Mouse (Mus musculus) midbrain, postnatal 0 days (tissue): ENCODE data around the gene Fam241b. TPM values are rescaled to one million over a fixed set of nuclear protein-coding genes. Genes with fewer than 3 reads are reported as not detected.

Experiments used
- ATAC-seq: fragments of 200-750 bp; cut with Nextera tagmentation; 2 replicates; pipeline ENCODE4 v1.8.0; 2017; ENCODE audit warnings: moderate number of reproducible peaks, mild to moderate bottlenecking, moderate TSS enrichment, moderate library complexity; ENCODE audit not compliant: low FRiP score
- DNase-seq: peaks from one replicate; pipeline ENCODE4 v3.0.0-alpha.2; 2015; ENCODE audit warnings: low spot score
- H3K27ac ChIP-seq: fragments of 300-500 bp; sonication (generic); 2 replicates; pipeline ENCODE4 v1.5.1; 2014; ENCODE audit warnings: low read depth, mild to moderate bottlenecking, low read length, mixed read lengths
- H3K27me3 ChIP-seq: fragments of 300-500 bp; sonication (generic); 2 replicates; pipeline ENCODE4 v1.6.1; 2014; ENCODE audit warnings: low read length, control low read depth, mixed read lengths; ENCODE audit not compliant: insufficient read depth
- H3K36me3 ChIP-seq: fragments of 300-500 bp; sonication (generic); 2 replicates; pipeline ENCODE4 v1.6.1; 2014; ENCODE audit warnings: low read length, control low read depth, mixed read lengths; ENCODE audit not compliant: insufficient read depth
- H3K4me1 ChIP-seq: fragments of 300-500 bp; sonication (generic); 2 replicates; pipeline ENCODE4 v1.6.1; 2014; ENCODE audit warnings: mild to moderate bottlenecking, control low read depth, antibody characterized with exemption, low read length, mixed read lengths; ENCODE audit not compliant: insufficient read depth
- H3K4me2 ChIP-seq: fragments of 300-500 bp; sonication (generic); 2 replicates; pipeline ENCODE4 v1.6.1; 2014; ENCODE audit warnings: low read depth, mild to moderate bottlenecking, low read length, mixed read lengths; ENCODE audit not compliant: poor library complexity, severe bottlenecking
- H3K4me3 ChIP-seq: fragments of 300-500 bp; sonication (generic); 2 replicates; pipeline ENCODE4 v1.5.1; 2014; ENCODE audit warnings: low read depth, mild to moderate bottlenecking, low read length, moderate library complexity
- H3K9ac ChIP-seq: fragments of 300-500 bp; sonication (generic); replicated peaks from 2 replicates; pipeline ENCODE4 v1.6.1; 2014; ENCODE audit warnings: mild to moderate bottlenecking, low read length, moderate library complexity, mixed read lengths; ENCODE audit not compliant: poor library complexity, severe bottlenecking
- H3K9me3 ChIP-seq: fragments of 300-500 bp; sonication (generic); 2 replicates; pipeline ENCODE4 v1.6.1; 2016; ENCODE audit warnings: low read length, control low read depth
- CTCF ChIP-seq: IDR thresholded peaks from 2 replicates; pipeline ENCODE4 v1.5.1; 2016; ENCODE audit warnings: antibody characterized with exemption, mild to moderate bottlenecking
- WGBS: fragments of 180-500 bp; shearing (Covaris S2); extraction: QIAGEN DNeasy Blood & Tissue Kit; methylation state at CpG from one replicate; pipeline ENCODE4 v1.1.7; 2014; 5-methylcytosine and 5-hydroxymethylcytosine counted together
- polyA plus RNA-seq: library from polyadenylated mRNA; unstranded; fragments of >200 nt; fragmentation: Nextera tagmentation; extraction: Ambion mirVana; gene quantifications from 2 replicates; pipeline ENCODE4 v1.2.1, GENCODE M21; 2015
- total RNA-seq: library from RNA; depleted of rRNA; stranded (reverse); fragments of >200 nt; gene quantifications from 2 replicates; pipeline ENCODE4 v1.2.3, GENCODE M21; 2014

The Fam241b gene
- total and polyA plus RNA-seq, 2 experiments from 2014 or later = 101 to 208 TPM

DNA sequence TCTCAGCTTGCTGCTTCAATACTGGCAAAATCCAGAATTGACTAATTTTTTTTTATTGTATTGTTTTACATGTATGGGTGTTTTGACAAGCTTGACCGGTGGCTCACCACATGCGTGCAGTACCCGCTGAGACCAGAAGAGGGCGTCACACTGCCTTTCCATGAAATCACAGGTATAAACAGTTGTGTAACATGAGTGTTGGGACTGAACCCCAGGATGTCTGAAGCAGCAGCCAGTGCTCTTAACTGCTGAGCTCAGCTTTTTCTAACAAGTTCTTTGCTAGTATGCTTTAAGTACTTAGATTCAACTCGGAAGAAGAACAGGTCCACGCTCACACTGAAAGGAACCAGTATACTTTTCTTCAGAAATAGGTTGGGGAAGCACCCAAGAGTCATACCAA lies 16.6 kb downstream of the Fam241b start:
- Histone ChIP-seq H3K4me1 (no peaks in the 10 kb centered on the region), H3K27me3 (peaks cover 47% of the 10 kb centered on the region), H3K27ac (no peak overlapping the region), H3K36me3 (no peaks in the 10 kb centered on the region), H3K4me3 (no peak overlapping the region), H3K9me3 (no peaks in the 10 kb centered on the region), H3K4me2 (no peak overlapping the region), H3K9ac (no peak overlapping the region)
- no peak for ATAC-seq
- TF ChIP-seq CTCF = peak; percentile 54
- WGBS = 43% methylated on average over 6 of the region's 6 CpGs
- DNase-seq = no peak

DNA sequence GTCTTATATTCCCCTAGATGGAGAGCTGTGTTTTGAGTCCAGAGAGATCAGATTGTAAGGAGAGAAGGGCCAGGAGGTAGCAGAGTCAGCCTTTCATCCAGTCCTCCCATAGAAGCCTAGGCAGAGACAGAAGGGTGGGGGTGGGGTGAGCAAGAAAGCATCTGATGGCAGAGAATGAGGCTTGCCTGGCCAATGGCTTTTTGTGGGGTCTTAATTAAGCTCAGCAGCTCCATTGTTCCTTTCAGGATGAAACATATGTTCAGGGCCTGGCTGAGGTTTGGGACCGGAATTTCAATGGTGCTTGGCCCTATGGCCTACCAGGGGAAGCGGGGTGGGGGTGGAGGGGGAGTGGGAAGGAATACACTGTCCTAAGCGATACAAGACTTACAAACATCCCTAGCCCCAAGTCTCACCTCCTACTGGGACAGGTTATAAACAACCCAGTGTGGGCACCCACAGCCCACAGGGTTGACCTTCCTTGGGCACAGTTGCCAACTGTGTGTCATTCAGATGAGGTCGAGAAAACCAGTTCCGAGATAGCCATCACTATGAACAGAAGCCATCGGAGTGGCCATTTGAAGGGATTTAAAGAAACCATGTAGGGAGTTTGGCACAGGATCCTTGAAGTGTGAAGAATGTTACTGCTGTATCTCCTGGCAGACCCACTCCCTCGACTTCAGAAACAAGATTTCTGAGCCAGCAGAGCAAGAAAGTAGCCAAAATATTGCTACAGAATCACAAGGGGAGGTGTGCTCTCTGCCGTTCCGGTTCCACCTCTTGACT lies 29.7 kb downstream of the Fam241b start:
- no peak for TF ChIP-seq CTCF
- Histone ChIP-seq H3K4me3 (no peak overlapping the region), H3K4me1 (peaks cover 5% of the 10 kb centered on the region; the same call in 1 of the 2 replicates), H3K9ac (no peak overlapping the region), H3K27me3 (no peaks in the 10 kb centered on the region), H3K27ac (no peak overlapping the region), H3K9me3 (no peaks in the 10 kb centered on the region), H3K36me3 (no peaks in the 10 kb centered on the region), H3K4me2 (no peak overlapping the region)
- peak; percentile 43 for DNase-seq
- WGBS = 50% methylated on average over 9 of the region's 9 CpGs
- no peak for ATAC-seq

DNA sequence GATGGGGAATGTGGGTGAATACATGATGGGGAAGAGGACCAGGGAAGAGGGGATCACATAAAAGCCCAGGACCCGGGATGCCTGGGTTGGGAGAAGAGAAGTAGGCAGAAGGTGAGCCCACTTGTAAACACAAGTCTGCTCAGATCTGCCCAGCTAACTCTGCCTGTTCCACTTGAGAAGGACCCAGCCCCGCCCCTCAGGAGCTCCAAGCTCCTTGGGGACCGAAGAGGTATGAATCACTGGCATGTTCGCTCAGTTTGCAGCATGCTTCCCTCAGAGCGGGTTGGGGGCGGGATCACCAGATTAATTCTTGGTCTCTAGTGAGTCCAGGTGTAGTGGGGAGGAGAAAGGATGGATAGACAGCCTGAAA lies 32.5 kb downstream of the Fam241b start:
- H3K27ac ChIP-seq = no peak overlapping the region
- H3K4me1 ChIP-seq = peaks cover 5% of the 10 kb centered on the region; the same call in 1 of the 2 replicates
- peak overlapping the region; percentile 93 for H3K4me2 ChIP-seq
- H3K27me3 ChIP-seq = no peaks in the 10 kb centered on the region
- H3K4me3 ChIP-seq = peak overlapping the region; percentile 71
- no peak for DNase-seq
- no peak for TF ChIP-seq CTCF
- peak overlapping the region; percentile 85 for H3K9ac ChIP-seq
- WGBS = 38% methylated on average over 6 of the region's 6 CpGs
- peaks cover 6% of the 10 kb centered on the region; the same call in 1 of the 2 replicates for H3K36me3 ChIP-seq
- peak; percentile 57; the same call in 1 of the 2 replicates for ATAC-seq
- H3K9me3 ChIP-seq = no peaks in the 10 kb centered on the region

DNA sequence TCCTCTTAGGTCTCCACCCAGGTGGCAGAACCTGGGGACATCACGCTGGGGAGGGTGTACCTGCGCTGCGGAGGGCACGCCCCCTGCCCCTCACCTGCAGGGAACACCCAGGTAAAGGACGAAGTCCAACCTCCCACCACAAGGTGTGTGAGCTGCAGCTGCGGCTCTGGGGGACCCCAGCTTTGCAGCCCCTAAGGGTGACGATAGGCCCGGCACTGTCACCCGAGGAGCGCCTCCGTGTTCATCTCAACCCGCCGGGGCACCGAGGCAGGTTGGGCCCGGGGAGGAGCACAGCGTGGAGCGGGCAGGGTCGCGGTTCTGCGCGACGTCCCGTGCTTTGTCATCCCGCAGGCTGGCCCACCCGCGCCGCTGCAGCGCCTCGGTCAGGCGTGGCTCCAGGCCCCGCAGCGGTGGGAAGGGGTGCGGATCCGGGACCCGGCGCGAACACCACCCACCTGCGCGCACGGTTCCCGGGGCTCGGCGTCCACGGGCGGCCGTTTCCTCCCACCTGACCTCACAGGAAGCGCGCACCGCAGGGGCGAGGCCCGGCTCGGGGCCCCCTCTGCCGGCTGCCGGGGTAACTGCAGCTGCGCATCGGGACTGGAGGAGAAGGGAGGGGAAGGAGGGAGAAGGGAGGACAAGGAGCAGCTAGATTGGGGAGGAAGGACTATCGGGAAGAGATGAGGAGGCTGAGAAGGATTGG lies 33.1 kb downstream of the Fam241b start:
- 0% methylated on average over 53 of the region's 57 CpGs for WGBS
- Histone ChIP-seq H3K4me2 (peak overlapping the region; percentile 93), H3K36me3 (peaks cover 6% of the 10 kb centered on the region; the same call in 1 of the 2 replicates), H3K27ac (peak overlapping the region; percentile 33; the same call in 1 of the 2 replicates), H3K9ac (peak overlapping the region; percentile 85), H3K27me3 (no peaks in the 10 kb centered on the region), H3K4me3 (peak overlapping the region; percentile 71), H3K4me1 (peaks cover 5% of the 10 kb centered on the region; the same call in 1 of the 2 replicates), H3K9me3 (no peaks in the 10 kb centered on the region)
- DNase-seq (peak; percentile 76), ATAC-seq (peak; percentile 87)
- peak; percentile 91 for TF ChIP-seq CTCF

DNA sequence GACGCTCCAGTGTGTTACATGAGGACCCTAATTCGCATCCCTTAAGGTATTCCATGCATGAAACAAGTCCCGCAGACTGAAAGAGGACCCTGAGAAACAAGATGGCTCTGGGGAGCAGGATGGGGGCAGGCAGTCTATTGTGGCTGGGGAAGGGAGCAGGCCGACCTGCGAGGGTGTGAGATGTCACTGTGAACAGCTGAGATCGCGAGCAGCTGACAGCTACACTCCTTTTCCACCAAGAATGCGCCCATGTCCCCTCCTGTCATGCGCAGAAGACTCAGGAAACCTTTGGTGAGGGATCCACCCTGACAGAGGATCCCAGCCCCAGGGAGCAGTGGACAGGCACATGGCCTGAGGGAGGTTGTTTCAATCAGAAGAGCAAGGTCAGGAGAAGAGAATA lies 36.7 kb downstream of the Fam241b start:
- H3K9me3 ChIP-seq = no peaks in the 10 kb centered on the region
- H3K9ac ChIP-seq = no peak overlapping the region
- ATAC-seq (no peak), DNase-seq (no peak)
- H3K4me1 ChIP-seq = peaks cover 8% of the 10 kb centered on the region; the same call in 1 of the 2 replicates
- TF ChIP-seq CTCF = no peak
- H3K4me3 ChIP-seq = no peak overlapping the region
- H3K27ac ChIP-seq = no peak overlapping the region
- H3K27me3 ChIP-seq = no peaks in the 10 kb centered on the region
- peaks cover 6% of the 10 kb centered on the region; the same call in 1 of the 2 replicates for H3K36me3 ChIP-seq
- H3K4me2 ChIP-seq = no peak overlapping the region
- 68% methylated on average over 9 of the region's 9 CpGs for WGBS
